Comparison of ENCODE assay signal across 22 mouse cellular contexts in the genomic region with DNA sequence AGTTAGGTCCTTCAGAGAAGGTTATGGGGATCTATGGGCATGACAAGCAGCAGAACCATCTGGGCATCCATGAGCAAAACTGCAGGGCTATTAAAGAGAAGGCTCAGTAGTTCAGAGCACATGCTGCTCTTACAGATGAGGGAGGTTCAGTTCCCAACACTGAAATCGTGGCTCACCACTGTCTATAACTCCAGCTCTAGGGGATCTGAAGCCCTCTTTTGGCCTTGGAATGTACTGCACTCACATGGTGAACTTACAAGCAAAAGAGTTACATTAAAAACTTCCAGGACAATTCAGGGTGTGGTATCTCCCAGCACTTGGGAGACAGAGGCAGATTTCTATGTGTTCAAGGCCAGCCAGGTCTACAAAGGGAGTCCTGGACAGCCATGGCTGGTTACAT. TPM values are rescaled to one million over a fixed set of nuclear protein-coding genes. Genes with fewer than 3 reads are reported as not detected.
DNase-seq lines count a peak whose midpoint lies in the region; ATAC-seq and TF ChIP-seq lines count a peak whose summit lies in the region.
"Had no signal": no experiment of that assay in that cellular context is flagged by ENCODE, and none has a peak within 500 bp of the region (broad histone marks: within the 10 kb centered on the region; RNA-seq: fewer than 3 reads in every experiment).

No protein-coding gene starts in this region.

- peaks cover 69% of the 10 kb centered on the region for H3K79me2 ChIP-seq in MEL (ENCODE audit: control insufficient read depth, insufficient read depth, low read length, poor library complexity)

- H3K4me2 ChIP-seq in heart, embryonic 12.5 days = no peak overlapping the region
- H3K4me2 ChIP-seq: heart, embryonic 15.5 days; hindbrain, embryonic 15.5 days; limb, embryonic 12.5 days; liver, embryonic 15.5 days had no signal

- peak; percentile 55 for TF ChIP-seq CTCF in layer of hippocampus, adult 2 months (conservative IDR thresholded peaks at IDR 0.05)
- peak; percentile 30 for TF ChIP-seq CTCF in E14TG2a.4 (conservative IDR thresholded peaks at IDR 0.05; ENCODE audit: low read length)
- TF ChIP-seq CTCF in MEL (IDR thresholded peaks at IDR 0.05 in 2 of 3, conservative IDR thresholded peaks at IDR 0.05 in 1 of 3; ENCODE audit: control insufficient read depth in 1 of 3, insufficient read depth in 1 of 3, low read depth in 2 of 3, low read length in 3 of 3, poor library complexity in 1 of 3, severe bottlenecking in 1 of 3) = peak in 2 of 3 experiments; percentile 9 to 35; a peak in 2 of 6 replicates

- H3K36me3 ChIP-seq in heart, embryonic 12.5 days = no peaks in the 10 kb centered on the region
- H3K36me3 ChIP-seq in E14TG2a.4 (ENCODE audit: insufficient read depth, low read length) (peaks cover 42% of the 10 kb centered on the region), MEL (ENCODE audit: control insufficient read depth in 1 of 2, insufficient read depth in 2 of 2, low read length in 2 of 2) (peaks cover 7 to 63% of the 10 kb centered on the region in 2 experiments)
- H3K36me3 ChIP-seq: heart, embryonic 15.5 days; hindbrain, embryonic 15.5 days; limb, embryonic 12.5 days had no signal

- peaks cover 53% of the 10 kb centered on the region for H3K4me1 ChIP-seq in heart, embryonic 12.5 days (replicated peaks)
- H3K4me1 ChIP-seq in E14TG2a.4 (replicated peaks; ENCODE audit: low read depth, low read length) (peaks cover 96% of the 10 kb centered on the region), MEL (ENCODE audit: control insufficient read depth in 1 of 2, insufficient read depth in 2 of 2, low read length in 2 of 2) (peaks cover 60 to 71% of the 10 kb centered on the region in 2 experiments)

- TF ChIP-seq RAD21 in MEL (IDR thresholded peaks at IDR 0.05; ENCODE audit: low read depth, low read length) = no peak; the same call in 1 of the 2 replicates

- H3K9me3 ChIP-seq in heart, embryonic 12.5 days (replicated peaks) = peaks cover 3% of the 10 kb centered on the region; the same call in 1 of the 2 replicates
- H3K9me3 ChIP-seq in E14TG2a.4 (ENCODE audit: low read length) = no peaks in the 10 kb centered on the region
- no peaks in the 10 kb centered on the region for H3K9me3 ChIP-seq in MEL (replicated peaks; ENCODE audit: insufficient read depth, low read length)
- H3K9me3 ChIP-seq: heart, embryonic 15.5 days; hindbrain, embryonic 15.5 days; limb, embryonic 12.5 days; liver, embryonic 15.5 days had no signal

- H3K4me3 ChIP-seq in heart, embryonic 12.5 days = no peak overlapping the region
- no peak overlapping the region for H3K4me3 ChIP-seq in layer of hippocampus, adult 2 months
- H3K4me3 ChIP-seq in E14TG2a.4 (replicated peaks; ENCODE audit: low read length) (no peak overlapping the region), MEL (ENCODE audit: control insufficient read depth in 1 of 2, insufficient read depth in 1 of 2, low read depth in 2 of 2, low read length in 2 of 2) (no peak overlapping the region)
- H3K4me3 ChIP-seq: heart, embryonic 15.5 days; hindbrain, embryonic 15.5 days; limb, embryonic 12.5 days; liver, embryonic 15.5 days had no signal

- peak; percentile 81 for DNase-seq in heart, adult 11 months
- no peak for DNase-seq in layer of hippocampus, adult 2 months (ENCODE audit: low spot score in 2 of 2)
- no peak for DNase-seq in layer of hippocampus, adult 11-12 months (ENCODE audit: low spot score)
- no peak for DNase-seq in MEL (ENCODE audit: low read depth, low spot score)
- DNase-seq in urinary bladder, postnatal 25 days (ENCODE audit: low spot score) = no peak
- no peak for DNase-seq in frontal cortex, postnatal 14 days (ENCODE audit: low spot score in 2 of 2)
- DNase-seq: adrenal gland, postnatal 14 days; heart, postnatal 4 days; lung, postnatal 36 days; thymus, postnatal 4 days had no signal

- no peaks in the 10 kb centered on the region for H3K27me3 ChIP-seq in heart, embryonic 12.5 days (replicated peaks)
- H3K27me3 ChIP-seq in E14TG2a.4 (ENCODE audit: insufficient read depth, low read length) (no peaks in the 10 kb centered on the region), MEL (ENCODE audit: control insufficient read depth in 1 of 2, insufficient read depth in 2 of 2, low read length in 2 of 2) (no peaks in the 10 kb centered on the region)
- H3K27me3 ChIP-seq: heart, embryonic 15.5 days; hindbrain, embryonic 15.5 days; limb, embryonic 12.5 days; liver, embryonic 15.5 days; Patski had no signal

- no peak overlapping the region for H3K27ac ChIP-seq in heart, embryonic 12.5 days (ENCODE audit: poor library complexity, severe bottlenecking)
- peak overlapping the region; percentile 97 for H3K27ac ChIP-seq in layer of hippocampus, adult 2 months
- H3K27ac ChIP-seq in MEL (ENCODE audit: control insufficient read depth, low read depth, low read length) = peak overlapping the region; percentile 97
- H3K27ac ChIP-seq: heart, embryonic 15.5 days; hindbrain, embryonic 15.5 days; limb, embryonic 12.5 days had no signal

- no peak for TF ChIP-seq EP300 in MEL (IDR thresholded peaks at IDR 0.05; ENCODE audit: low read depth in 1 of 2, low read length in 2 of 2)

- ATAC-seq in heart, embryonic 12.5 days (ENCODE audit: insufficient number of reproducible peaks, low FRiP score) = no peak
- ATAC-seq: intestine, embryonic 16.5 days; Patski had no signal

- no peak for TF ChIP-seq POLR2A in MEL (IDR thresholded peaks at IDR 0.05; ENCODE audit: control insufficient read depth in 1 of 2, insufficient read depth in 1 of 2, low read depth in 1 of 2, low read length in 2 of 2, poor library complexity in 1 of 2)

- WGBS in heart, embryonic 12.5 days = 80% methylated on average over 1 of the region's 1 CpGs

- no peak overlapping the region for H3K9ac ChIP-seq in heart, embryonic 12.5 days
- no peak overlapping the region for H3K9ac ChIP-seq in MEL (ENCODE audit: control insufficient read depth, low read depth, low read length, poor library complexity, severe bottlenecking)
- H3K9ac ChIP-seq: heart, embryonic 15.5 days; hindbrain, embryonic 15.5 days; limb, embryonic 12.5 days; liver, embryonic 15.5 days had no signal

TF ChIP-seq in MEL, 35 proteins besides CTCF, POLR2A, EP300 and RAD21:
- peak; percentile 11; the same call in 1 of the 2 replicates for TF ChIP-seq SMC3 (IDR thresholded peaks at IDR 0.05; ENCODE audit: low read depth, low read length)
- no peak for TF ChIP-seq NELFE (IDR thresholded peaks at IDR 0.05; ENCODE audit: low read depth, low read length)

RNA-seq across cellular contexts. Expression of a gene that starts 6.3 kb away (rescaled TPM):
- not detected in 2 replicates for polyA plus RNA-seq in heart, embryonic 12.5 days (2016; fragmentation: Nextera tagmentation; extraction: Ambion mirVana)
- total RNA-seq in layer of hippocampus, adult 2 months (2021) = not detected
- not detected in 2 replicates for total RNA-seq in MEL (2012; rRNA removed)
- polyA plus RNA-seq in MEL (2012; ENCODE audit: insufficient read depth in 1 of 2, insufficient read length in 2 of 2, low read depth in 1 of 2, low replicate concordance in 2 of 2, missing spikeins in 1 of 2) = under 1 TPM in 1 of 2 experiments, not detected in 1; 0.07 TPM
- total RNA-seq: adrenal gland, postnatal 14 days; gastrocnemius, postnatal 4 days; heart, postnatal 4 days; layer of hippocampus, postnatal 10 days; left cerebral cortex, postnatal 10 days had no signal
- polyA plus RNA-seq: forebrain, embryonic 11.5 days; hindbrain, embryonic 15.5 days; intestine, embryonic 16.5 days; limb, embryonic 12.5 days; liver, embryonic 15.5 days; Patski had no signal

RNA-seq across cellular contexts. Expression of a gene that starts 15.7 kb away (rescaled TPM):
- 16.7 and 17.4 TPM in 2 replicates for polyA plus RNA-seq in heart, embryonic 12.5 days (2016; fragmentation: Nextera tagmentation; extraction: Ambion mirVana)
- 100 to 1,000 TPM; 200 to 216 TPM for total RNA-seq in layer of hippocampus, adult 2 months (2021)
- total RNA-seq in MEL (2012; rRNA removed) = 20.5 and 21.6 TPM in 2 replicates
- polyA plus RNA-seq in MEL (2012; ENCODE audit: insufficient read depth in 1 of 2, insufficient read length in 2 of 2, low read depth in 1 of 2, low replicate concordance in 2 of 2, missing spikeins in 1 of 2) = 100 to 1,000 TPM in 1 of 2 experiments, 10 to 100 TPM in 1; 26.9 to 118 TPM
